Mouse (Mus musculus) mouse embryonic stem cell (cell line): Measurements from ENCODE around the gene Nfs1.

Source experiments
- in situ Hi-C, 2 experiments: fragments of 300-500 bp; cut with MboI; formaldehyde crosslinking; loops; 1 replicate in 1 of 2; 3 replicates in 1 of 2; pipeline ENCODE4 v1.14.3; 2019 to 2020; ENCODE audit warnings: low sequenced_read_pairs in 2 of 2, low pct_unique_long_range_greater_than_20kb in 1 of 2, mixed read lengths in 1 of 2; ENCODE audit not compliant: unreplicated experiment in 1 of 2

The Nfs1 gene

GRCm38 (mm10) chr2:156079183-156079560 lies 64.8 kb downstream of the Nfs1 start:
- in situ Hi-C loops = no loop called here

- in situ Hi-C loops = no loop called here
These were observed 65.4 kb downstream of the Nfs1 start for GRCm38 (mm10) chr2:156078421-156079182.

- in situ Hi-C loops = no loop called here
These were observed 66.5 kb downstream of the Nfs1 start for GRCm38 (mm10) chr2:156077461-156077860.

- in situ Hi-C loops = no loop called here
These were observed 70.3 kb downstream of the Nfs1 start for GRCm38 (mm10) chr2:156073725-156074124.
